Mouse (Mus musculus) stomach, embryonic 16.5 days (tissue): ENCODE measurements around the gene Dock1. TPM values are rescaled to one million over a fixed set of nuclear protein-coding genes. Genes with fewer than 3 reads are reported as not detected.

Source experiments
- ATAC-seq: fragments of 200-750 bp; cut with Nextera tagmentation; 2 replicates; pipeline ENCODE4 v1.8.0; 2017; ENCODE audit warnings: moderate number of reproducible peaks, moderate TSS enrichment; ENCODE audit not compliant: insufficient read depth, low FRiP score
- H3K27ac ChIP-seq: fragments of 300-500 bp; sonication (generic); 2 replicates; pipeline ENCODE4 v1.5.1; 2014; ENCODE audit warnings: low read length
- H3K27me3 ChIP-seq: fragments of 300-500 bp; sonication (generic); 2 replicates; pipeline ENCODE4 v1.6.1; 2014; ENCODE audit warnings: low read length, control low read depth, mixed read lengths; ENCODE audit not compliant: control insufficient read depth, insufficient read depth
- H3K36me3 ChIP-seq: fragments of 300-500 bp; sonication (generic); 2 replicates; pipeline ENCODE4 v1.6.1; 2014; ENCODE audit warnings: low read length; ENCODE audit not compliant: control insufficient read depth, insufficient read depth
- H3K4me1 ChIP-seq: fragments of 300-500 bp; sonication (generic); 2 replicates; pipeline ENCODE4 v1.6.1; 2014; ENCODE audit warnings: low read length, control low read depth, mixed read lengths; ENCODE audit not compliant: control insufficient read depth, insufficient read depth
- H3K4me2 ChIP-seq: fragments of 300-500 bp; sonication (generic); 2 replicates; pipeline ENCODE4 v1.6.1; 2014; ENCODE audit warnings: low read depth, low read length, mixed read lengths
- H3K4me3 ChIP-seq: fragments of 300-500 bp; sonication (generic); replicated peaks from 2 replicates; pipeline ENCODE4 v1.5.1; 2014; ENCODE audit warnings: mild to moderate bottlenecking, low read length
- H3K9ac ChIP-seq: fragments of 300-500 bp; sonication (generic); 2 replicates; pipeline ENCODE4 v1.6.1; 2014; ENCODE audit warnings: low read length
- H3K9me3 ChIP-seq: fragments of 300-500 bp; sonication (generic); replicated peaks from 2 replicates; pipeline ENCODE4 v1.6.1; 2016; ENCODE audit warnings: low read length, control low read depth; ENCODE audit not compliant: control insufficient read depth
- WGBS: fragments of 180-500 bp; shearing (Covaris S2); extraction: QIAGEN DNeasy Blood & Tissue Kit; methylation state at CpG from one replicate; pipeline ENCODE4 v1.1.7; 2014; 5-methylcytosine and 5-hydroxymethylcytosine counted together
- polyA plus RNA-seq: library from polyadenylated mRNA; unstranded; fragments of >200 nt; fragmentation: Nextera tagmentation; extraction: Ambion mirVana; gene quantifications from 2 replicates; pipeline ENCODE4 v1.2.1, GENCODE M21; 2015

The Dock1 gene
- polyA plus RNA-seq, 1 experiment from 2014 or later, result 31.3 TPM

DNA sequence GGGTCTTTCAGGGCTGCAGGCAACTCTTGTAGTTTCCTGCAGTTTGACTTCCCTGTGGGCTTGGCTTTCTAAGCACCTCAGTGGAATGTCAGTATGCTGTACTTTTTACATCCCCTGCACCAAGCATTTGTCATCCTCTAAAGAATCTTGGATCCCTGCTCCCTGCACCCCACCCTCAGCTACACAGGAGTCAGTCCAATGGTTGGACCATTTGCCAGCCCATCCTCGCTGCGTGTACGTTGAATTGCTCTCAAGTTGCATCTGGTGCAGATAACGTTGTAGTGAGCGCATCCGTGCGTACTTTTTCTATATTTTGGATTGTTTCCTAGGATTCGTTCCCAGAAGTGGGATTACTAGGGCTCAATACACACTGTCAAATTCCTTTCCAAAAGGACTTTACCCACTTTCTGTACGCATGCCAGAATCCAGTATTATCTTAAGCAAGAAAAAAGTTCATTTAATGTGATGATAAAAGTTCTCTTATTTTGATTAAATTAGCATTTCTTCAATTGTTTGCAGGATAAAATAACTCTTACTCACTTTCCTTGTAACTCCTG lies 351.2 kb downstream of the Dock1 start:
- Histone ChIP-seq H3K9ac (no peak overlapping the region), H3K9me3 (no peaks in the 10 kb centered on the region), H3K4me2 (no peak overlapping the region), H3K4me3 (no peak overlapping the region), H3K4me1 (no peaks in the 10 kb centered on the region), H3K27me3 (no peaks in the 10 kb centered on the region), H3K36me3 (no peaks in the 10 kb centered on the region), H3K27ac (no peak overlapping the region)
- 54% methylated on average over 9 of the region's 9 CpGs for WGBS
- no peak; the same call in 1 of the 2 replicates for ATAC-seq

DNA sequence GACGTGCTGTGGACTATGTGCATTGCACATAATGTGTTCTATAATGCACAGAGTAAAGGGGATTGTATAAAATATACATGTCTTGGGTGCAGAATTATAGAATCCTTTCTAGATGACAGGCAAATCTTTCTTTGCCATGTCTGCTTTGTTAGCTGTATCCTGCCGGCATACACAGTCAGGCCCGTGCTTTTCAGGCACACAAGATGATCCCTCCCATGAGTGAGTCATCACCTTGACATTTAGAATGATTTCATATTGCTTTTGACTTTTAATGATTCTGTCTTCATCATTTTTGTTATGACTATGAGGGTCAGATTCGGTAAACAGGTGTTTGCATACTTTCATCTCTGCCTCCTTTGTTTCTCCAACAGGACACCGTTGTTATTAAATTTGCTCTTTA lies 354.1 kb downstream of the Dock1 start:
- no peaks in the 10 kb centered on the region for H3K9me3 ChIP-seq
- no peak overlapping the region for H3K4me3 ChIP-seq
- H3K27ac ChIP-seq, result no peak overlapping the region
- H3K4me2 ChIP-seq, result no peak overlapping the region
- no peaks in the 10 kb centered on the region for H3K27me3 ChIP-seq
- no peak for ATAC-seq
- H3K4me1 ChIP-seq, result no peaks in the 10 kb centered on the region
- H3K9ac ChIP-seq, result no peak overlapping the region
- 70% methylated on average over 5 of the region's 5 CpGs for WGBS
- no peaks in the 10 kb centered on the region for H3K36me3 ChIP-seq

DNA sequence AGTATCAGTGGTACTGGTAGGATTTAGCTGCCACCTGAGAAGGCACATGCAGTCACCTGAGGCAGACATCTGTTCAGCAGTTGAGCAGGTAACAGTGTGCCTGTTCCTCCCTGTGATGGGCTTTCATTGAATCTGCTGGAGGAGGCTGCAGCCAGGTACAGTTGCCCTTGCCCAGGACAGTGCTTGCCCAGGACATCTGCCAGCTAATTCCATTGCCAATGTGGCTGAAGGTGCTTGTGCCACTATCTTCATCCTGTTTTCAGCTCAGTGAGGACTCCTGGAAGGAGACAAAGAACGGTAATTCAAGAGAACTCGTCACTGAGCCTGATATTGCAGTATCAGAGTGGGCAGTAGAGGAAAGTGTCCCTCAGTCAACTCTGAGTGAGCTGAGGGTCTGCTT lies 358.3 kb downstream of the Dock1 start:
- Histone ChIP-seq H3K4me3 (no peak overlapping the region), H3K9me3 (no peaks in the 10 kb centered on the region), H3K36me3 (no peaks in the 10 kb centered on the region), H3K27me3 (no peaks in the 10 kb centered on the region), H3K9ac (no peak overlapping the region), H3K4me1 (no peaks in the 10 kb centered on the region), H3K4me2 (no peak overlapping the region), H3K27ac (no peak overlapping the region)
- WGBS, result 95% methylated on average over 2 of the region's 2 CpGs
- ATAC-seq, result no peak

DNA sequence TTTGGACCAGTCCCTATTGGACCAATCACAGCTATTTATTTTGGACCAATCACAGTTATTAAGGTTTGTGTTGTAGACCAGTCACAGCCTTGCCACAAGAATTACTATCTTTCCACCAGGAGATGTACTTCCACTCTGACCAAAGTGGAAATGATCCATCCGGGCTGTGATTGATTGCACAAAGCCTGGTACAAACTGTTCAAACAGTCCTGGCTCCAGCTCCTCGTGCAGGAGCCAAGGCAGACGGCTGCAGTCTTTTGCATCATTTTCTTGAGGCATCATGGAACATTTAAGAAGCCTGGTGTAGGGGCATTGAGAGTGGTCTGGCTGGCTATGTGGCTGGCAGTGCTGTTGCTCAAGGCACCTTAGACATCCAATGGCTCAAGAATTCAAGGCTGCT lies 358.7 kb downstream of the Dock1 start:
- 47% methylated on average over 3 of the region's 3 CpGs for WGBS
- H3K4me1 ChIP-seq, result no peaks in the 10 kb centered on the region

DNA sequence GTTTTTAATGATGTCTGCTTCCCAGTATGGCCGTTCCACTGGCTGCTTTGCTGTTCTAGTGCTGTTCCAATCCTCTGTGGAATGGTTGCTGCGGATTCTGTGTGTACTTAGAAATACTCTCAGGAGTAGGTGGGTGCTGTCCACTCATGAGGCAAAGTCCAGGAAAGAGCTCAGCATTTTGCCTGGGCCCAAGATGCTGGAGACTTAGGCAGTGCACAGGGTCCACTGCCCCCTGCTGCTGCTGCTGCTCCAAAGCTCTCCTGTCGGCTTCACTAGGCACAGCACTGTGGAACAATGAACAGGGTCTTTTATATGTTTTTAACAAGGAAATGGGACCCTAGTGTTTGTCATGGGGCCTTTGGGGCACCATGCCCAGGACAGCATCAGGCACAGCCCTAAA lies 361.0 kb downstream of the Dock1 start:
- H3K4me2 ChIP-seq, result no peak overlapping the region
- H3K27me3 ChIP-seq, result no peaks in the 10 kb centered on the region
- no peak for ATAC-seq
- no peak overlapping the region for H3K9ac ChIP-seq
- H3K27ac ChIP-seq, result no peak overlapping the region
- H3K36me3 ChIP-seq, result no peaks in the 10 kb centered on the region
- WGBS, result 65% methylated on average over 3 of the region's 3 CpGs
- H3K4me1 ChIP-seq, result no peaks in the 10 kb centered on the region
- H3K4me3 ChIP-seq, result no peak overlapping the region
- no peaks in the 10 kb centered on the region for H3K9me3 ChIP-seq

More for the DNA sequence above, 358.7 kb downstream of the Dock1 start:
- Histone ChIP-seq H3K27ac (no peak overlapping the region), H3K9me3 (no peaks in the 10 kb centered on the region), H3K36me3 (no peaks in the 10 kb centered on the region), H3K4me2 (no peak overlapping the region), H3K27me3 (no peaks in the 10 kb centered on the region), H3K9ac (no peak overlapping the region), H3K4me3 (no peak overlapping the region)
- ATAC-seq, result no peak

DNA sequence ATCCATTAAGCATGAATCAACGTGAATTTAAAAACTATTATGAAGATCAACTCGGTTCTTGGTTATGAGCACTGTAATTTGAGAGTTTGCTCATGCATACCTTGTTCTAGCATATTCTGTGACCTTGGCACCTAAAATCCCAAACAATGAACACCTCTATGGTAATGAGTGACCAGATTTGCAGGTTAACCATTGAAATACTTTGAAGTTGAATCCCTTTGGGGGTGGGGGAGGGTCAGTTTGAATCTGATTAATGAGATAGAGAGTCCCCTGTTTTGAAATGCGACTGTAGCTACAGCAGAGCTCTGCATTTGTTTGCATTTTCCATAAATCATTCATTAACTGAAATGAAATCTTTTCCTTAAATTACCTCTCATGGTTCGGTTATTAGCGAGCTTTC lies 364.4 kb downstream of the Dock1 start:
- WGBS, result 66% methylated on average over 5 of the region's 5 CpGs

DNA sequence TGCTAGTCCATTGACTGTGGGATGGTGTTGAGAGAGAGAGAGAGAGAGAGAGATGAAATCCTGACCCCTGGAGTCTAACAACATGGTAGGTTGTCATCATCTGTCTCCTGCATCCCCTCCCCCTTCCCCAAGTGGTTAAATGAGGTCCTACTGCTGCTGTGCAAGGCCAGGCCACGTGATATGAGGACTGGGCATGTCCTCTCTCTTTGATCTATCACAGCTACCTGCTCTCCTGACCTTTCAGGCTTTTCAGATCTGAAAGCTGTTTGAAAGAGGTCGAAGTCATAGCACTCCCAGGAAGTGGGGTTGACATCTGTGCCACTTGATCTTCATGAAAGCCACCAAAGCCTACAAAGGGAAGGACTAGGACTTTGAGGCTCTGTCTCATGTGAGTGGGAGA lies 365.2 kb downstream of the Dock1 start:
- Histone ChIP-seq H3K4me3 (no peak overlapping the region), H3K9ac (no peak overlapping the region), H3K9me3 (no peaks in the 10 kb centered on the region), H3K36me3 (no peaks in the 10 kb centered on the region), H3K27me3 (no peaks in the 10 kb centered on the region), H3K27ac (no peak overlapping the region), H3K4me2 (no peak overlapping the region), H3K4me1 (no peaks in the 10 kb centered on the region)
- WGBS, result 23% methylated on average over 2 of the region's 2 CpGs
- ATAC-seq, result no peak

More for the DNA sequence above, 364.4 kb downstream of the Dock1 start:
- Histone ChIP-seq H3K27me3 (no peaks in the 10 kb centered on the region), H3K9me3 (no peaks in the 10 kb centered on the region), H3K4me3 (no peak overlapping the region), H3K4me1 (no peaks in the 10 kb centered on the region), H3K27ac (no peak overlapping the region), H3K9ac (no peak overlapping the region), H3K36me3 (no peaks in the 10 kb centered on the region), H3K4me2 (no peak overlapping the region)
- no peak for ATAC-seq

DNA sequence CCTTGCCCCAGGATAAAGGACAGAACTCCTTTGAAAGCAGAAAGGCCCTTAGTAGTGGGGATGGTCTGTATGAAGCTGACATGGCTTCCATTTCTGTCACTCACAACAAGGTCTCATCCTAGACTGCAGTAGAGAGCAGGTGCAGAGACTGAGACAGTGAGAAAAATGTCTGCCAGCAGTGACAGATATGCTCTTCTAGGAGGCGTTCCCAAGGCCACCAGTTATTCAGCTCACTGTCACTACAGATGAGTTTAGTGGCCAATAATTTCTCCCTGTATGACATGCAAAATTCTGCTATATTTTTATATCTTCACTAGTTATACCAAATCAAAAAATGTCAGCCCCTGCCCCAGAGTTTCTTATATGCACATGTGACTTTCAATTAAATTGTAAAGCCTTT lies 368.5 kb downstream of the Dock1 start:
- no peak for ATAC-seq
- Histone ChIP-seq H3K4me3 (no peak overlapping the region), H3K36me3 (no peaks in the 10 kb centered on the region), H3K9me3 (no peaks in the 10 kb centered on the region), H3K4me2 (no peak overlapping the region), H3K27ac (no peak overlapping the region), H3K9ac (no peak overlapping the region), H3K4me1 (no peaks in the 10 kb centered on the region), H3K27me3 (no peaks in the 10 kb centered on the region)
- WGBS, result 88% methylated on average over 1 of the region's 1 CpGs

DNA sequence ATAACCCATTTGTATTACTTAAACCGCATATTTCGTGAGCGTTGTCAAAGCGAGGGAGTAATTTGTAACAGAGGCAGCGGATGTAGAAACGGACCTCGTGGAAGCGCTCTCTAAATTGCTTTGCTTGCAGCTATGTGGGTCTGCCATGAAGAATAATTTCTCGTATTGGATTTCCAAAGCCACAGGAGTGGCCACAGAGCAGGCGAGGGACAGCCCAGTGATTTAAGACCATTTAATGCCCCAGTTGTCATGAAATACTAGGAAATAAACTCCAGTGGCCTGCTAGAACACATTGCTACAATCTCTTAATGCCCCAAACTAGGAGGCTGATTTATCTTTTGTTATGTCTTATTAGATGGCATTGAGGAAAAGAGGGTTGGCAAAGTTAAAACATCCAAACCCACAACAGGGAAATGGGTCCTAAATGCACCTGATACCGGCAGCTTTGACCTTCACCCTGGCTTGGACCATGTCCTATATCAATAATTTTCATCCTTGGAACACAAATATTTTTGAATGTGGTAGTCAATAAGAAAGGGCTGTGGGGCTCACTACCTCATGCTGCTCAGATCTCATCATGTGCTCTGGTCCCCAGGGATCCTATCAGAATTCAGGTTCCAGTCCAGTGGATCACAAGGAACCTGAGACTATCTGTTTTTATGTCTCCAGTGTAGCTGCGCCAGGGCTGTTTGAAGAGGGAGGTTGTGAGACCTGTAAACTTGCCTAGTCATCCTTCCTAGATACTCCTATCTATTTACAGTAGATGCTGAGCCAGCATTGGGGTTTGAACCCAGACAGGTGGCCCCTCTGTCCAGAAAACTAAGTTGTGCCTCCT lies 373.7 kb downstream of the Dock1 start:
- WGBS, result 67% methylated on average over 12 of the region's 12 CpGs
- no peak overlapping the region for H3K4me3 ChIP-seq
- no peak overlapping the region for H3K27ac ChIP-seq
- H3K9ac ChIP-seq, result no peak overlapping the region
- ATAC-seq, result no peak
- no peaks in the 10 kb centered on the region for H3K4me1 ChIP-seq
- 0 out of 2 replicates have a peak, but pooled peaks cover 2% of the 10 kb centered on the region for H3K9me3 ChIP-seq
- no peak overlapping the region for H3K4me2 ChIP-seq
- H3K36me3 ChIP-seq, result no peaks in the 10 kb centered on the region
- H3K27me3 ChIP-seq, result no peaks in the 10 kb centered on the region
